Mouse (Mus musculus): ENCODE measurements around the gene Olfr1410.

DNA sequence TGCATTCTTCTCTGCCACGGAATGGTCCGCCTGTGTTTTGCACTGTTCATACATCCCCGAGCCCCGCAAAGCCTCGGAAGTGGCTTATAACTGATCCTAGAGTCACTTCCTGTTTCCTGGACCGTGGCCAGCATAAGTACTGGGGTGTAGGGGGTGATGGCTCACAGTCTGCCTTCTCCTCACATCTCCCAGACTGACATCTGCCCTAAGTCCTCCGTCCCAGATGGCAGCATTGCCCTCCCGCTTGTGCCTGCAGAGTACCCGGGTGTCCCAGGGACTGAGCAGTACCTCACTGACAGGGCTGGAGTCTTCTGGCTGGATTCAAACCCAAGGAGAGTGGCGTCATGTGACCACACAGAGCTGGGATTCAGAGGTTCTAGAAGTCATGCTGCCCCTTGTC lies 42.6 kb downstream of the Olfr1410 start:
- TF ChIP-seq CTCF (IDR thresholded peaks at IDR 0.05) (no peak), POLR2A (IDR thresholded peaks at IDR 0.05; ENCODE audit: insufficient read depth, low read depth, low read length) (no peak), EP300 (IDR thresholded peaks at IDR 0.05; ENCODE audit: insufficient read depth, low read depth, low read length) (no peak)

Data from heart, adult 2 months (tissue).